Mouse (Mus musculus) Patski (cell line): ENCODE measurements around the gene Carm1. TPM values are rescaled to one million over a fixed set of nuclear protein-coding genes. Genes with fewer than 3 reads are reported as not detected.
"Not testable (repeated sequence)": the region's sequence is repeated elsewhere in the genome, so short reads cannot be mapped to it uniquely, and the experiment has no call there.

Experiments
- ATAC-seq: fragments of 100-300 bp; one replicate; pipeline ENCODE4 v1.8.0; 2021
- CTCF ChIA-PET: fragments of 350-600 bp; sonication (Branson Sonifier 250); formaldehyde crosslinking; loops from one replicate; lab custom pipeline; 2022; ENCODE audit warnings: inconsistent platforms; lab: Charles Lee
- POLR2A ChIA-PET: fragments of 350-600 bp; sonication (Branson Sonifier 250); formaldehyde crosslinking; loops from one replicate; lab custom pipeline; 2022; ENCODE audit warnings: antibody characterized with exemption, inconsistent platforms; lab: Charles Lee
- DNase-seq: peaks from one replicate; pipeline ENCODE4 v3.0.0-alpha.2; 2011; ENCODE audit warnings: low read depth, low spot score
- H3K27me3 ChIP-seq: fragments of 371-371 bp; one replicate; pipeline ENCODE4 v1.5.1; 2021
- CTCF ChIP-seq: fragments of 100-300 bp; IDR thresholded peaks from one replicate; pipeline ENCODE4 v1.5.1; 2021
- in situ Hi-C: fragments of 300-500 bp; cut with MboI; formaldehyde crosslinking; loops from 3 replicates; pipeline ENCODE4 v1.11.1; 2018; ENCODE audit warnings: low pct_unique_long_range_greater_than_20kb, mixed read lengths
- polyA plus RNA-seq: library from polyadenylated mRNA; unstranded; gene quantifications from one replicate; pipeline ENCODE4 v1.2.3, GENCODE M21; 2021

Gene Carm1
- polyA plus RNA-seq, 1 experiment from 2014 or later: 61.7 TPM

GRCm38 (mm10) chr9:21511052-21511451 lies 35.6 kb upstream of the Carm1 start:
- CTCF ChIA-PET: no interaction called here
- TF ChIP-seq CTCF: no peak
- DNase-seq (no peak), ATAC-seq (no peak)
- in situ Hi-C loops: no loop called here
- no peaks in the 10 kb centered on the region for H3K27me3 ChIP-seq
- POLR2A ChIA-PET: no interaction called here

- ATAC-seq (no peak), DNase-seq (no peak)
- ChIA-PET POLR2A (no interaction called here), CTCF (no interaction called here)
- in situ Hi-C loops: no loop called here
- TF ChIP-seq CTCF: no peak
- H3K27me3 ChIP-seq: no peaks in the 10 kb centered on the region
Measured at GRCm38 (mm10) chr9:21513466-21513865, 33.2 kb upstream of the Carm1 start.

GRCm38 (mm10) chr9:21517947-21518495 lies 28.7 kb upstream of the Carm1 start:
- ChIA-PET POLR2A (no interaction called here), CTCF (no interaction called here)
- no peaks in the 10 kb centered on the region for H3K27me3 ChIP-seq
- DNase-seq: no peak
- in situ Hi-C loops: no loop called here
- no peak for ATAC-seq
- TF ChIP-seq CTCF: no peak

GRCm38 (mm10) chr9:21518690-21519089 lies 28.0 kb upstream of the Carm1 start:
- CTCF ChIA-PET, in situ Hi-C loops, DNase-seq, ATAC-seq, H3K27me3 ChIP-seq, POLR2A ChIA-PET: not testable (repeated sequence)

- in situ Hi-C loops: no loop called here
- no peak for DNase-seq
- no peaks in the 10 kb centered on the region for H3K27me3 ChIP-seq
- ATAC-seq: no peak
- ChIA-PET CTCF (no interaction called here), POLR2A (no interaction called here)
- TF ChIP-seq CTCF: no peak
Measured at GRCm38 (mm10) chr9:21525142-21525936, 21.4 kb upstream of the Carm1 start.

- CTCF ChIA-PET: no interaction called here
- TF ChIP-seq CTCF: no peak
- POLR2A ChIA-PET: no interaction called here
- DNase-seq (no peak), ATAC-seq (no peak)
- H3K27me3 ChIP-seq: no peaks in the 10 kb centered on the region
- in situ Hi-C loops: no loop called here
Measured at GRCm38 (mm10) chr9:21525937-21526633, 20.6 kb upstream of the Carm1 start, which contains the start of gene AB124611. TSS of gene AB124611 (plus strand) at chr9:21526176.

GRCm38 (mm10) chr9:21526634-21526944 lies 20.1 kb upstream of the Carm1 start:
- DNase-seq: no peak
- in situ Hi-C loops: no loop called here
- POLR2A ChIA-PET: no interaction called here
- H3K27me3 ChIP-seq: no peaks in the 10 kb centered on the region
- CTCF ChIA-PET: no interaction called here
- TF ChIP-seq CTCF: no peak
- ATAC-seq: no peak

- in situ Hi-C loops: no loop called here
- no peaks in the 10 kb centered on the region for H3K27me3 ChIP-seq
- TF ChIP-seq CTCF: no peak
- POLR2A ChIA-PET: no interaction called here
- ATAC-seq (no peak), DNase-seq (no peak)
- CTCF ChIA-PET: no interaction called here
Measured at GRCm38 (mm10) chr9:21527100-21527801, 19.4 kb upstream of the Carm1 start.

- H3K27me3 ChIP-seq: no peaks in the 10 kb centered on the region
- no peak for ATAC-seq
- POLR2A ChIA-PET: no interaction called here
- DNase-seq: no peak
- in situ Hi-C loops: no loop called here
- CTCF ChIA-PET: no interaction called here
- TF ChIP-seq CTCF: no peak
Measured at GRCm38 (mm10) chr9:21527917-21528324, 18.8 kb upstream of the Carm1 start.

- ATAC-seq: no peak
- in situ Hi-C loops: no loop called here
- CTCF ChIA-PET: interaction anchor here (1.1 kb wide), 1 partner anchor 27 kb away, joined by 3 read pairs; the partner anchor contains the start of gene Tmed1
Measured at GRCm38 (mm10) chr9:21536501-21536900, 10.2 kb upstream of the Carm1 start.

GRCm38 (mm10) chr9:21537009-21537408 lies 9.7 kb upstream of the Carm1 start:
- no peaks in the 10 kb centered on the region for H3K27me3 ChIP-seq
- DNase-seq (no peak), ATAC-seq (no peak)
- TF ChIP-seq CTCF: no peak
- ChIA-PET CTCF (no interaction called here), POLR2A (no interaction called here)
- in situ Hi-C loops: no loop called here

More at GRCm38 (mm10) chr9:21536501-21536900, 10.2 kb upstream of the Carm1 start:
- POLR2A ChIA-PET: no interaction called here
- H3K27me3 ChIP-seq: no peaks in the 10 kb centered on the region
- TF ChIP-seq CTCF: no peak
- no peak for DNase-seq
